Mouse (Mus musculus): ENCODE measurements around the gene Ocrl.

Ocrl gene

GRCm38 (mm10) chrX:47912306-47912792 is at the start of gene Ocrl:
Gene Ocrl (plus strand): TSS chrX:47912387.
- in situ Hi-C loops (cut with MboI; ENCODE audit: unreplicated experiment in 2 of 2) = no loop called here

GRCm38 (mm10) chrX:47880052-47880451 is 32.1 kb upstream of the Ocrl start:
- in situ Hi-C loops (cut with MboI; ENCODE audit: unreplicated experiment in 2 of 2) = no loop called here

- in situ Hi-C loops (cut with MboI; ENCODE audit: unreplicated experiment in 2 of 2) = no loop called here
Measured at GRCm38 (mm10) chrX:47882813-47883212, 29.4 kb upstream of the Ocrl start.

- in situ Hi-C loops (cut with MboI; ENCODE audit: unreplicated experiment in 2 of 2) = no loop called here
Measured at GRCm38 (mm10) chrX:47887401-47887800, 24.8 kb upstream of the Ocrl start.

- in situ Hi-C loops (cut with MboI; ENCODE audit: unreplicated experiment in 2 of 2) = no loop called here
Measured at GRCm38 (mm10) chrX:47891243-47891906, 20.8 kb upstream of the Ocrl start.

- in situ Hi-C loops (cut with MboI; ENCODE audit: unreplicated experiment in 2 of 2) = no loop called here
Measured at GRCm38 (mm10) chrX:47891907-47892430, 20.2 kb upstream of the Ocrl start.

- in situ Hi-C loops (cut with MboI; ENCODE audit: unreplicated experiment in 2 of 2) = no loop called here
Measured at GRCm38 (mm10) chrX:47892431-47893024, 19.7 kb upstream of the Ocrl start, which contains the start of gene Smarca1. Gene Smarca1 (minus strand): TSS chrX:47892974.

GRCm38 (mm10) chrX:47912904-47913542 is 836 bp downstream of the Ocrl start:
- in situ Hi-C loops (cut with MboI; ENCODE audit: unreplicated experiment in 2 of 2) = no loop called here

- in situ Hi-C loops (cut with MboI; ENCODE audit: unreplicated experiment in 2 of 2) = no loop called here
Measured at GRCm38 (mm10) chrX:47913543-47913938, 1.4 kb downstream of the Ocrl start.

- in situ Hi-C loops (cut with MboI; ENCODE audit: unreplicated experiment in 2 of 2) = no loop called here
Measured at GRCm38 (mm10) chrX:47916831-47917230, 4.6 kb downstream of the Ocrl start.

- in situ Hi-C loops (cut with MboI; ENCODE audit: unreplicated experiment in 2 of 2) = no loop called here
Measured at GRCm38 (mm10) chrX:47920541-47920940, 8.4 kb downstream of the Ocrl start.

- in situ Hi-C loops (cut with MboI; ENCODE audit: unreplicated experiment in 2 of 2) = no loop called here
Measured at GRCm38 (mm10) chrX:47927981-47928380, 15.8 kb downstream of the Ocrl start.

GRCm38 (mm10) chrX:47930449-47930848 is 18.3 kb downstream of the Ocrl start:
- in situ Hi-C loops (cut with MboI; ENCODE audit: unreplicated experiment in 2 of 2) = no loop called here

GRCm38 (mm10) chrX:47934352-47934751 is 22.2 kb downstream of the Ocrl start:
- in situ Hi-C loops (cut with MboI; ENCODE audit: unreplicated experiment in 2 of 2) = no loop called here

GRCm38 (mm10) chrX:47936885-47937284 is 24.7 kb downstream of the Ocrl start:
- in situ Hi-C loops (cut with MboI; ENCODE audit: unreplicated experiment in 2 of 2) = no loop called here

GRCm38 (mm10) chrX:47937740-47938139 is 25.6 kb downstream of the Ocrl start:
- in situ Hi-C loops (cut with MboI; ENCODE audit: unreplicated experiment in 2 of 2) = no loop called here

GRCm38 (mm10) chrX:47949729-47950128 is 37.5 kb downstream of the Ocrl start:
- in situ Hi-C loops (cut with MboI; ENCODE audit: unreplicated experiment in 2 of 2) = no loop called here

- in situ Hi-C loops (cut with MboI; ENCODE audit: unreplicated experiment in 2 of 2) = no loop called here
Measured at GRCm38 (mm10) chrX:47962579-47962978, 50.4 kb downstream of the Ocrl start.

GRCm38 (mm10) chrX:47970371-47970770 is 58.2 kb downstream of the Ocrl start:
- in situ Hi-C loops (cut with MboI; ENCODE audit: unreplicated experiment in 2 of 2) = no loop called here

- in situ Hi-C loops (cut with MboI; ENCODE audit: unreplicated experiment in 2 of 2) = no loop called here
Measured at GRCm38 (mm10) chrX:47970864-47971263, 58.7 kb downstream of the Ocrl start.

- in situ Hi-C loops (cut with MboI; ENCODE audit: unreplicated experiment in 2 of 2) = no loop called here
Measured at GRCm38 (mm10) chrX:47971366-47972128, 59.4 kb downstream of the Ocrl start.

Measured in v-Abl transformed pro-B cells (cell line).